In the genomic region with DNA sequence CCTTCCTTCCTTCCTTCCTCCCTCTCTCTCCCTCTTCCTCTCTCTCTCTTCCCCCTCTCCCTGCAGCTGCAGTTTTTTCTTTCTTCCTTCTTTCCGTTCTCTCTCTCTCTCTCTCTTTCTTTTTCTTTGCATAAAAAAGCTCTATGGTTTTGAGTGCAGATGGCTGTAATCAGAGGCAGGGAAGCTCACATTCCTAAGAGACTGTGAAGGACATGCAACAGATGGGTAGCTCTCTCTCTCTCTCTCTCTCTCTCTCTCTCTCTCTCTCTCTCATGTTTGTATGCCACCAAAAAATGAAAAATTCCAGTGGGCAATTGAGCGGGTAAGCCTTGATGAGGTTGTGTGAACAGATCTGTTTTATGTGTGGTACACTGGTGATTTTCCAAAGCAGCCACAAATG, we compare ENCODE assay signal across 44 mouse cellular contexts. TPM values are rescaled to one million over a fixed set of nuclear protein-coding genes. Genes with fewer than 3 reads are reported as not detected.
"Had no signal": no experiment of that assay in that cellular context is flagged by ENCODE, and none has a peak within 500 bp of the region (broad histone marks: within the 10 kb centered on the region; RNA-seq: fewer than 3 reads in every experiment).

No protein-coding gene starts in this region.

- H3K9ac ChIP-seq: heart, embryonic 12.5 days; heart, embryonic 13.5 days; heart, embryonic 15.5 days; hindbrain, embryonic 12.5 days; hindbrain, embryonic 13.5 days; hindbrain, embryonic 14.5 days; hindbrain, embryonic 15.5 days; intestine, embryonic 15.5 days; kidney, embryonic 15.5 days had no signal

- DNase-seq: heart, adult 18-20 months; heart, adult 2 months; heart, postnatal 10 days; heart, postnatal 14 days; heart, postnatal 36 days; heart, postnatal 4 days; kidney, adult 11 months; kidney, adult 18-20 months; kidney, adult 2 months; kidney, adult 8-10 months; kidney, adult 9 months; kidney, postnatal 10 days; kidney, postnatal 14 days; kidney, postnatal 25 days; kidney, postnatal 36 days; kidney, postnatal 4 days; layer of hippocampus, adult 9-11 months had no signal

- H3K36me3 ChIP-seq: heart, embryonic 10.5 days; heart, embryonic 12.5 days; heart, embryonic 13.5 days; heart, embryonic 15.5 days; hindbrain, embryonic 10.5 days; hindbrain, embryonic 12.5 days; hindbrain, embryonic 13.5 days; hindbrain, embryonic 15.5 days; intestine, embryonic 15.5 days; kidney, embryonic 15.5 days had no signal

- H3K27me3 ChIP-seq: hindbrain, embryonic 12.5 days; intestine, embryonic 15.5 days; kidney, embryonic 15.5 days had no signal

- H3K4me2 ChIP-seq: heart, embryonic 11.5 days; heart, embryonic 12.5 days; heart, embryonic 13.5 days; heart, embryonic 15.5 days; hindbrain, embryonic 12.5 days; hindbrain, embryonic 13.5 days; hindbrain, embryonic 14.5 days; hindbrain, embryonic 15.5 days; intestine, embryonic 15.5 days; kidney, embryonic 15.5 days had no signal

- H3K4me3 ChIP-seq: heart, adult 2 months; heart, embryonic 10.5 days; heart, embryonic 12.5 days; heart, embryonic 13.5 days; heart, embryonic 15.5 days; hindbrain, embryonic 10.5 days; hindbrain, embryonic 12.5 days; hindbrain, embryonic 13.5 days; hindbrain, embryonic 15.5 days; intestine, embryonic 15.5 days; kidney, embryonic 15.5 days; layer of hippocampus, adult 2 months had no signal

- H3K9me3 ChIP-seq: heart, embryonic 10.5 days; heart, embryonic 13.5 days; heart, embryonic 15.5 days; hindbrain, embryonic 10.5 days; hindbrain, embryonic 12.5 days; hindbrain, embryonic 13.5 days; hindbrain, embryonic 15.5 days; intestine, embryonic 15.5 days; kidney, embryonic 15.5 days had no signal

- H3K4me1 ChIP-seq: heart, embryonic 10.5 days; heart, embryonic 12.5 days; heart, embryonic 13.5 days; heart, embryonic 15.5 days; hindbrain, embryonic 10.5 days; hindbrain, embryonic 12.5 days; hindbrain, embryonic 13.5 days; hindbrain, embryonic 15.5 days; intestine, embryonic 15.5 days; kidney, embryonic 15.5 days had no signal

- ATAC-seq: hindbrain, embryonic 16.5 days; hindbrain, postnatal 0 days; inflammation-experienced regulatory T-cells, adult 6 months; intestine, embryonic 16.5 days had no signal

- H3K27ac ChIP-seq: heart, adult 2 months; heart, embryonic 10.5 days; heart, embryonic 13.5 days; heart, embryonic 15.5 days; hindbrain, embryonic 10.5 days; hindbrain, embryonic 12.5 days; hindbrain, embryonic 13.5 days; hindbrain, embryonic 14.5 days; hindbrain, embryonic 15.5 days; hindbrain, postnatal 0 days; kidney, postnatal 0 days; layer of hippocampus, adult 2 months had no signal

RNA-seq across cellular contexts. Expression of gene Cutal, which starts 10.0 kb away (rescaled TPM):
- polyA plus RNA-seq: heart, embryonic 12.5 days; hindbrain, embryonic 10.5 days; hindbrain, embryonic 11.5 days; hindbrain, embryonic 13.5 days; inflammation-experienced regulatory T-cells, adult 6 months had no signal

RNA-seq across cellular contexts. Expression of gene Gm34653, which starts 51.4 kb away (rescaled TPM):
- polyA plus RNA-seq: heart, adult 2 months; heart, embryonic 10.5 days; heart, embryonic 11.5 days; heart, embryonic 12.5 days; heart, embryonic 13.5 days; heart, embryonic 14.5 days; heart, embryonic 15.5 days; heart, embryonic 16.5 days; heart, postnatal 0 days; hindbrain, embryonic 10.5 days; hindbrain, embryonic 11.5 days; hindbrain, embryonic 12.5 days; hindbrain, embryonic 13.5 days; hindbrain, embryonic 14.5 days; hindbrain, embryonic 15.5 days; hindbrain, embryonic 16.5 days; inflammation-experienced regulatory T-cells, adult 6 months; intestine, embryonic 14.5 days; intestine, embryonic 15.5 days; intestine, embryonic 16.5 days; intestine, postnatal 0 days; kidney, adult 2 months; kidney, embryonic 14.5 days; kidney, embryonic 16.5 days; kidney, postnatal 0 days; large intestine, adult 2 months had no signal
